Mouse (Mus musculus) liver, adult 2 months (tissue): ENCODE data around the gene Prkar2b. TPM values are rescaled to one million over a fixed set of nuclear protein-coding genes. Genes with fewer than 3 reads are reported as not detected.

Source experiments
- DNase-seq: peaks from one replicate; pipeline ENCODE4 v3.0.0-alpha.2; 2011; ENCODE audit warnings: low read depth, low spot score; ENCODE audit errors: extremely low read depth
- H3K27ac ChIP-seq: fragments of 200-500 bp; replicated peaks from 2 replicates; pipeline ENCODE4 v1.5.1; 2012; ENCODE audit warnings: low read depth, mild to moderate bottlenecking, control low read depth, inconsistent platforms, low read length; ENCODE audit not compliant: insufficient read depth
- H3K27me3 ChIP-seq: fragments of 200-500 bp; 2 replicates; pipeline ENCODE4 v1.6.1; 2012; ENCODE audit warnings: mild to moderate bottlenecking, moderate library complexity, low read length, inconsistent platforms; ENCODE audit not compliant: control insufficient read depth, insufficient read depth
- H3K36me3 ChIP-seq: fragments of 200-500 bp; 2 replicates; pipeline ENCODE4 v1.6.1; 2012; ENCODE audit warnings: low read length, inconsistent platforms; ENCODE audit not compliant: control insufficient read depth, insufficient read depth
- H3K4me1 ChIP-seq: fragments of 200-500 bp; 2 replicates; pipeline ENCODE4 v1.6.1; 2011; ENCODE audit warnings: low read length; ENCODE audit not compliant: control insufficient read depth, insufficient read depth
- H3K4me3 ChIP-seq: fragments of 200-500 bp; 2 replicates; pipeline ENCODE4 v1.5.1; 2011; ENCODE audit warnings: low read depth, mild to moderate bottlenecking, control low read depth, low read length, moderate library complexity; ENCODE audit not compliant: insufficient read depth
- H3K79me2 ChIP-seq: fragments of 200-500 bp; 2 replicates; pipeline ENCODE4 v1.6.1; 2012; ENCODE audit warnings: inconsistent platforms, mild to moderate bottlenecking, low read length, moderate library complexity; ENCODE audit not compliant: control insufficient read depth, insufficient read depth
- H3K9ac ChIP-seq: fragments of 200-500 bp; 2 replicates; pipeline ENCODE4 v1.6.1; 2012; ENCODE audit warnings: low read depth, mild to moderate bottlenecking, control low read depth, inconsistent platforms, low read length
- CTCF ChIP-seq: fragments of 200-500 bp; IDR thresholded peaks from 2 replicates; pipeline ENCODE4 v1.5.1; 2011; ENCODE audit warnings: low read depth, low read length, control low read depth
- POLR2A ChIP-seq: fragments of 200-500 bp; IDR thresholded peaks from 2 replicates; pipeline ENCODE4 v1.6.1; 2011; ENCODE audit warnings: low read length, control low read depth; ENCODE audit not compliant: insufficient read depth; ENCODE audit errors: extremely low read depth
- WGBS: fragments of 180-500 bp; shearing (Covaris S2); methylation state at CpG from one replicate; pipeline ENCODE4 v1.1.7; 2018; 5-methylcytosine and 5-hydroxymethylcytosine counted together
- polyA plus RNA-seq: library from polyadenylated mRNA; depleted of rRNA; stranded (reverse); fragments of >200 nt; gene quantifications from 2 replicates; pipeline ENCODE4 v1.2.3, GENCODE M21; 2012
- total RNA-seq: library from RNA; depleted of rRNA; stranded (reverse); fragments of >200 nt; gene quantifications from 2 replicates; pipeline ENCODE4 v1.2.3, GENCODE M21; 2014

Gene Prkar2b
- total and polyA plus RNA-seq, 2 experiments: 0.06 to 0.55 TPM

DNA sequence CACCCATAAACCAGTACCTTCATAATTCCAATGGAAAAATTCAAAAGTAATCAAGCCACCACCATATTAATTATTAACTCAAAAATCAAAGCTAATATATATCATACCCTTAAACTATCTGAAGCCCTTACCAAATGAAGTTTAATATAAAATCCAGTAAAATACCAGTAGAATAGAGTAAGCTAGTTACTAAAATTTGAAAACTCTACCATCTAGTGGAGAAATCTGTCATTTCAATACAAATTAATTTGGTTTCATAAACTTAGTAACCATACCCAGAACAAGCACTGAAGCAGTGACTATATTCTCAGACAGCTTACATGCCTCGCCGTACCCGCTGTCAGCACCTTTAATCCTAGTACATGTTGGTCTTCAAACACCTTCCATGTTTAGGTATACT, 129.3 kb downstream of the Prkar2b start:
- no peaks in the 10 kb centered on the region for H3K27me3 ChIP-seq
- no peak for DNase-seq

GRCm38 (mm10) chr12:31928498-31928897, 132.6 kb downstream of the Prkar2b start:
- no peak overlapping the region for H3K27ac ChIP-seq
- peaks cover 78% of the 10 kb centered on the region for H3K36me3 ChIP-seq
- no peak overlapping the region for H3K9ac ChIP-seq
- no peak for DNase-seq
- no peaks in the 10 kb centered on the region for H3K4me1 ChIP-seq
- H3K79me2 ChIP-seq: no peaks in the 10 kb centered on the region
- H3K27me3 ChIP-seq: no peaks in the 10 kb centered on the region
- H3K4me3 ChIP-seq: no peak overlapping the region
- 60% methylated on average over 3 of the region's 3 CpGs for WGBS
- no peak for TF ChIP-seq CTCF
- TF ChIP-seq POLR2A: no peak

More for the DNA sequence above, 129.3 kb downstream of the Prkar2b start:
- no peak overlapping the region for H3K27ac ChIP-seq
- no peak overlapping the region for H3K9ac ChIP-seq
- no peak overlapping the region for H3K4me3 ChIP-seq
- 99% methylated on average over 3 of the region's 3 CpGs for WGBS
- TF ChIP-seq CTCF (no peak), POLR2A (no peak)
- H3K4me1 ChIP-seq: no peaks in the 10 kb centered on the region
- peaks cover 75% of the 10 kb centered on the region for H3K36me3 ChIP-seq
- no peaks in the 10 kb centered on the region for H3K79me2 ChIP-seq

GRCm38 (mm10) chr12:31926661-31927061, 134.4 kb downstream of the Prkar2b start:
- DNase-seq: peak; percentile 49
- H3K27me3 ChIP-seq: no peaks in the 10 kb centered on the region
- H3K36me3 ChIP-seq: peaks cover 65% of the 10 kb centered on the region
- TF ChIP-seq POLR2A (no peak), CTCF (peak; percentile 90)
- H3K9ac ChIP-seq: no peak overlapping the region
- no peaks in the 10 kb centered on the region for H3K79me2 ChIP-seq
- WGBS: 64% methylated on average over 4 of the region's 4 CpGs
- no peak overlapping the region for H3K4me3 ChIP-seq
- no peaks in the 10 kb centered on the region for H3K4me1 ChIP-seq
- H3K27ac ChIP-seq: no peak overlapping the region

DNA sequence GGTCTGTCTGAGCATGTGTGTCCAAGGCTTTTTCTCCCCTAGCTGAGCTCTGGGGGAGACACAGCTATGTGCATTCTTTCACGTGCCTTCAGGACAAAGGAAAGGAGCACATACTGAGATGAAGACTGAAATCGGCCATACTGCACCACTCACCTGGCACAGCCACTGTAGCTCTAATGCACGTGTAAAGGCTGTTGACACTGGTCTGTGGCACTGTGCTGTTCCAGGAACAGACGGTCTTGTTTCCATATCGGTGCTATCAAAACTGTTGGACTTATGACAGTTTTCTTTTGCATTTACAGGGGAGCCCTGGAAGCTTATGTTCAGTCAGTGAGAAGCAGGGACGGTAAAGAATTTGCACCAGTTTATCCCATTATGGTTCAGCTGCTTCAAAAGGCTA, 135.8 kb downstream of the Prkar2b start:
- H3K79me2 ChIP-seq: no peaks in the 10 kb centered on the region
- WGBS: 89% methylated on average over 6 of the region's 6 CpGs

DNA sequence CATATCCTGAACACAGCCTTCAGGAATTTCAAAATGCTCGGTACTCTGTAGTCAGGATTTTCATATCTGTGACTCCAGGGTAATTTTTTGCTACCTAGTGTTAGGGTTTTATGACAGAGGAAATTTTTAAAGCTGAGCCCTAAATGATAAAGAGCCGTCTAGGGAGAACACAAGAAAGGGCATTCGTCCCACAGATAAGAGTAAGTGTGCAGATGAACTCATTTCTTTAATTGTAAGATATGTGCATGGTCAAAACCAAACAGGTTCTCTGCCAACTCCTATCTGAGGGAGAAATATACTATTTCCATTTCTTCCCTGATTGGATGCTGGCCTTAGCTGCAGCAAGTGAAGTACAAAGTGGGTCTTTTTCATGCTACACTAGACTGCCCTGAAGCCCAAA, 137.0 kb downstream of the Prkar2b start:
- Histone ChIP-seq H3K79me2 (no peaks in the 10 kb centered on the region), H3K27me3 (no peaks in the 10 kb centered on the region), H3K4me1 (peaks cover 12% of the 10 kb centered on the region), H3K27ac (no peak overlapping the region), H3K4me3 (no peak overlapping the region), H3K9ac (no peak overlapping the region), H3K36me3 (peaks cover 43% of the 10 kb centered on the region)
- no peak for DNase-seq
- no peak for TF ChIP-seq CTCF
- no peak for TF ChIP-seq POLR2A
- WGBS: 78% methylated on average over 3 of the region's 3 CpGs

More for the DNA sequence above, 135.8 kb downstream of the Prkar2b start:
- peaks cover 12% of the 10 kb centered on the region for H3K4me1 ChIP-seq
- no peak overlapping the region for H3K27ac ChIP-seq
- no peak for DNase-seq
- TF ChIP-seq POLR2A (no peak), CTCF (no peak)
- no peaks in the 10 kb centered on the region for H3K27me3 ChIP-seq
- no peak overlapping the region for H3K9ac ChIP-seq
- H3K4me3 ChIP-seq: no peak overlapping the region
- peaks cover 52% of the 10 kb centered on the region for H3K36me3 ChIP-seq
